Comparison of ENCODE assay signal across 8 mouse cellular contexts in genomic region chr8:87471603-87472270, GRCm38 (mm10). TPM values are rescaled to one million over a fixed set of nuclear protein-coding genes. Genes with fewer than 3 reads are reported as not detected.
DNase-seq lines count a peak whose midpoint lies in the region; ATAC-seq and TF ChIP-seq lines count a peak whose summit lies in the region.

No protein-coding gene starts in this region.

- H3K36me3 ChIP-seq in intestine, postnatal 0 days (ENCODE audit: control insufficient read depth, insufficient read depth): no peaks in the 10 kb centered on the region
- H3K36me3 ChIP-seq in neural tube, embryonic 15.5 days: no peaks in the 10 kb centered on the region

- no peak overlapping the region for H3K9ac ChIP-seq in intestine, postnatal 0 days (ENCODE audit: low read depth, low read length)
- peak overlapping the region; percentile 53 for H3K9ac ChIP-seq in neural tube, embryonic 15.5 days (replicated peaks)

- peaks cover 12% of the 10 kb centered on the region; the same call in 1 of the 2 replicates for H3K4me1 ChIP-seq in intestine, postnatal 0 days (replicated peaks; ENCODE audit: control insufficient read depth, insufficient read depth, low read length)
- peaks cover 52% of the 10 kb centered on the region for H3K4me1 ChIP-seq in neural tube, embryonic 15.5 days

- H3K4me3 ChIP-seq in intestine, postnatal 0 days (ENCODE audit: low read depth, low read length): peak overlapping the region; percentile 49
- peak overlapping the region; percentile 71 for H3K4me3 ChIP-seq in neural tube, embryonic 15.5 days (replicated peaks)

- peak; percentile 33 for DNase-seq in embryo, embryonic 10 days (ENCODE audit: low spot score)
- DNase-seq in embryo, embryonic 9.5 days (ENCODE audit: extremely low spot score): no peak
- DNase-seq in right cerebral cortex, postnatal 4 days: peak; percentile 17
- no peak for DNase-seq in right cerebral cortex, postnatal 14 days
- no peak for DNase-seq in layer of hippocampus, adult 18-20 months (ENCODE audit: low spot score in 2 of 2)

- no peaks in the 10 kb centered on the region for H3K9me3 ChIP-seq in intestine, postnatal 0 days (ENCODE audit: control insufficient read depth)
- no peaks in the 10 kb centered on the region for H3K9me3 ChIP-seq in neural tube, embryonic 15.5 days (replicated peaks)

- no peak overlapping the region for H3K27ac ChIP-seq in intestine, postnatal 0 days (ENCODE audit: low read depth, low read length)
- H3K27ac ChIP-seq in neural tube, embryonic 15.5 days (replicated peaks): peak overlapping the region; percentile 82

- H3K4me2 ChIP-seq in intestine, postnatal 0 days (replicated peaks; ENCODE audit: low read depth): peak overlapping the region; percentile 86
- peak overlapping the region; percentile 98 for H3K4me2 ChIP-seq in neural tube, embryonic 15.5 days

- under 1% methylated on average over 28 of the region's 36 CpGs for WGBS in intestine, postnatal 0 days
- WGBS in neural tube, embryonic 15.5 days: under 1% methylated on average over 36 of the region's 36 CpGs

- ATAC-seq in intestine, postnatal 0 days: 0 out of 2 replicates have a peak, but pooled peaks have one; percentile 3
- peak; percentile 40 for ATAC-seq in neural tube, embryonic 15.5 days (ENCODE audit: low FRiP score)
- ATAC-seq in activated CD4-positive, CD25-positive, alpha-beta regulatory T cell, adult 4 months: no peak

- peaks cover 92% of the 10 kb centered on the region for H3K27me3 ChIP-seq in intestine, postnatal 0 days (replicated peaks; ENCODE audit: control insufficient read depth, insufficient read depth, low read length)
- H3K27me3 ChIP-seq in neural tube, embryonic 15.5 days (replicated peaks): peaks cover 66% of the 10 kb centered on the region

- no peak for TF ChIP-seq CTCF in intestine, postnatal 0 days (IDR thresholded peaks at IDR 0.05; ENCODE audit: low read depth)

RNA-seq across cellular contexts. Expression of gene Cbln1, which starts 0.7 kb away (rescaled TPM):
- polyA plus RNA-seq in intestine, postnatal 0 days (2015; fragmentation: Nextera tagmentation; extraction: Ambion mirVana): 0.07 TPM in 1 of 2 replicates, not detected in the other
- 20.2 and 25.5 TPM in 2 replicates for polyA plus RNA-seq in neural tube, embryonic 15.5 days (2015; fragmentation: Nextera tagmentation; extraction: Ambion mirVana)
- 1 to 10 TPM; 2.6 to 5.3 TPM for total RNA-seq in layer of hippocampus, adult 18-20 months (2021)
- under 1 TPM in 1 of 2 experiments, not detected in 1; 0.19 TPM for polyA plus RNA-seq in activated CD4-positive, CD25-positive, alpha-beta regulatory T cell, adult 4 months (2017; shearing (Covaris generic))

Comparison
In these comparisons a context has a peak if more than half of its experiments do, and no peak if none do; other contexts are left out.
1. DNase-seq: peak in embryo, embryonic 10 days (single experiment) and right cerebral cortex, postnatal 4 days (single experiment); none in embryo, embryonic 9.5 days (single experiment), right cerebral cortex, postnatal 14 days (single experiment) and layer of hippocampus, adult 18-20 months (0 of 2).
2. RNA of gene Cbln1, which starts 0.7 kb away (polyA plus RNA-seq): 20.2 to 25.5 TPM in neural tube, embryonic 15.5 days; 0.19 TPM in activated CD4-positive, CD25-positive, alpha-beta regulatory T cell, adult 4 months and 0.07 TPM in intestine, postnatal 0 days; every median in the first group is over 10 times any median in the second.